Mouse (Mus musculus) spleen, postnatal 36 days (tissue): ENCODE measurements around the gene Pla1a.

Experiments used
- DNase-seq, 2 experiments: peaks; one replicate each; pipeline ENCODE4 v3.0.0; 2022; ENCODE audit warnings: low spot score in 2 of 2, mixed read lengths in 1 of 2

Gene Pla1a

GRCm38 (mm10) chr16:38434295-38434795, 1.4 kb upstream of the Pla1a start:
- no peak for DNase-seq

- DNase-seq = no peak
These were observed 569 bp upstream of the Pla1a start for GRCm38 (mm10) chr16:38433514-38433913.

DNA sequence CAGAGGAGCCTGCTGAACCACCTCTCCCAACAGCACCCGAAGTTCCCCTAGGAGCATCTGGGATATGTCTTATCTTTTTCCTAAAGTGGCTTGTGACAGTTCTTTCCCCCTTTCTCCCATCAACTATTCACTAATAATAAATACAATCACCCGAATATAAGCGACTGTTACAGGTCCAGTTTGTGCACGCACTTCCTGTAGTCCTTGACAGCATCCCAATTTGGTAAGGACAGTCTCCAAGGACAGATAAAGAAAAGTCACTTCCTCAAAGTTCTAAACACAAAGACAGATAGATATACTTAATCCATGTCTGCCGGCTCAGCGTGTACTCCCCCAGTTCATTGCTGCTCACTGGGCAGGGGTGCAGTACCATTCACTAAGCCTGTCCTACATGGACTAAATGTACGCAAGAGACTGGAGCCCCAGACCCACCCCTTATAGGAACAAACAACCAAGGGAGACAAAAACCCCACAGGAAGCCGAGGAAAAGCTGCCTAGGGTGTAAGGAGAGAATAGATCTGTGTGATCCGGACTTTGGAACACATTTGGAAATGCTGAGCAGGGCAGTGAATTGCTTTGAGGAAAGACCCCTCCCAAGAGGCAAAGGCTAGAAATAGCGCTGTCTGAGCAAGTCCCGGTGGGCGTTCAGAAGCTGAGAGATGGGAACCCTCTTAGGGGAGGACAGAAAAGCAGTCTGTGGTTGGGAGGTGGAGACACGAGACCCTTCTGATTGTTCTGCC, 1.3 kb downstream of the Pla1a start:
- no peak for DNase-seq

GRCm38 (mm10) chr16:38425799-38426198, 7.1 kb downstream of the Pla1a start:
- no peak for DNase-seq

DNA sequence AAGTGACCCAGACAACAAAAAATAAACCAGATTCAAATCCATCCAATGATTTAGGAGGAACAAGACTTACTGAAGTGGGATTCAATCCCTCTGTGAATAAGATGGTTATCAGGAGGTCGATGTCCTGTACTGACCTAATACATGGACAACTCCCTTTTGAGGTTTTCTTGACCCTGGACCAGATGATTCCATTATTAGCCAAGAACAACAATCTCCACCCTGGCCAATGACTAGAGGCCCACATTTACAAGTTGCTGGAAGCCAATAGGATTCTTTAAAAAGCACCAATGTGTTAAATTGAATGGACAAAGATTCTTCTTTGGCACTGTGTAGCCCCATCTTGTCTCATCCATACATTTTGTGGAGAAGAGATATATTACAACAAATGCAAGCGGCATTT, 7.6 kb downstream of the Pla1a start:
- no peak for DNase-seq

- no peak for DNase-seq
These were observed 18.0 kb downstream of the Pla1a start for GRCm38 (mm10) chr16:38414953-38415352.

DNA sequence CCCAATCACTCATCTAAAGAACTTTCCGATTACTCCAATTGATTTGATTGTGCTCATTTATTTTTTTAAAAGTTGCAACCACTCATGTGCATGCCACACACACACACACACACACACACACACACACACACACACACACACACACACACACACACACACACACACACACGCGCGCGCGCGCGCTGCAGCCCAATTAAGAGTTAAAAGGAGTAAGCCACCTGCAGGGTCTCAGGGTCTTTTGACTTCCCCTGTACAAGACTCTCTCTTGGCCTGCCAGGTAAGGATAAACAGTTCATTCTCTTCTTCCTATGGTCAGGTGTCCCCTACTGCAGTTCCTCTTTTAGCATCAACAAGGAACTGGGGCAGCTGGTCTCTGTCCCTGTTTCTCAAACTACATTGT, 24.5 kb downstream of the Pla1a start:
- no peak for DNase-seq

DNA sequence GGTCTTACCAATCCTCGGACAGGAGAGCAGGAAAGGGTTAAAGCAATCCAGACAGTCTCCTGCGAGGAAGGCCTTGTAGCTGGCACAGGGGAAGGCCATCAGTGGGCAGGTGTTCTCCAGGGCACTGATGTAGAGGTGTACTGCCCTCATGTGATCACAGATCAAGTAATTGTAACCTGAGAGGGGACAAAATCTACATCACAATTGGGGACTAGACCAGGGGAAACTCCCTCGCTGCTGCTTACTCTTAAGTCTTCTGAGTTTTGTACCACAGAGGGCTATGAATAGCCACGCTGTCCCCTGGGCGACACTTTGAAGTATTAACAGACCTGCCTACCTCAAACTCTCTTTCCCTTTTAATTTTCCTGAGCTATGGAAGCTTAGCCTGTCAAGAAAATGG, 25.4 kb downstream of the Pla1a start:
- peak; percentile 23 to 32 for DNase-seq

GRCm38 (mm10) chr16:38406708-38407107, 26.2 kb downstream of the Pla1a start:
- DNase-seq = peak; percentile 23 to 28

GRCm38 (mm10) chr16:38406293-38406692, 26.7 kb downstream of the Pla1a start:
- no peak for DNase-seq

DNA sequence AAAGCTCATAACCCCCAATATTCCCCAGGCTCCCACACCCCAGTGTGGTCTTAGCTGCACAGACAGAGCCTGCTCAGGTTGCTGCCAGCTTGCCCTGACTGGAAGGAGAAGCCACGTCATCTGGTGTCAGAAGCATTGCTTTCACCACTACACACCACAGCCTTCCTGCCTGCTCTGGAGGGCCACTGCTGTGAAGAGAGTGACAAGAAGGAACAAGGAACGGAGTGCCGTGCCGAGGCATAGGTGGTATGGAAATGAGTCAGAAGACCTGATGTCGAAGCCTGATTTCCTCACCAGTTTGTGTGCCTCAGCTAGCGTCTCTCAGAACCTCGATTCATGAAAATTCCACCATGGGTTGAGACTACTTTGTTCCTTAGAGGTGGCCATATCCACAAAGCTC, 29.3 kb downstream of the Pla1a start:
- DNase-seq = peak; percentile 46 to 54

DNA sequence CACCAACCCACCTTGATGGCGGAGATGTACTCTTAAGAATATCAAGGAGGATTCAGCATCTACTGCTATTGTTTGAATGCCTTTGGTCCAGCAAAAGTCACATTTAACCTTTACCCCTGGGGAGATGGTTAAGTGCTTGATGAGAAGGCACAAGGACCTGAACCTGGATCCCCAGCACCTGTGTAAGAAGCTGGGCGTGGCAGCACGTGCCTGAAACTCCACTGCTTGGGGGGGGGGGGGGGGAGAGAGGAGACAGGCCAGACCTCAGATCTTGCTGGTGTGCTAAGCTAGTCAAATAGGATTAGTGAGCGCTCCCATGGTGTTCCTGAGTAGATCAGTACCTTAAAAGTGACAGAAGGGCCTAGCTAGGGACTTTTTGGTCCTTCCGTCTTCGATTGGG, 31.5 kb downstream of the Pla1a start:
- DNase-seq = no peak

GRCm38 (mm10) chr16:38400311-38400960, 32.5 kb downstream of the Pla1a start:
- no peak for DNase-seq

GRCm38 (mm10) chr16:38399531-38400231, 33.3 kb downstream of the Pla1a start:
- DNase-seq = peak; percentile 72 to 76

DNA sequence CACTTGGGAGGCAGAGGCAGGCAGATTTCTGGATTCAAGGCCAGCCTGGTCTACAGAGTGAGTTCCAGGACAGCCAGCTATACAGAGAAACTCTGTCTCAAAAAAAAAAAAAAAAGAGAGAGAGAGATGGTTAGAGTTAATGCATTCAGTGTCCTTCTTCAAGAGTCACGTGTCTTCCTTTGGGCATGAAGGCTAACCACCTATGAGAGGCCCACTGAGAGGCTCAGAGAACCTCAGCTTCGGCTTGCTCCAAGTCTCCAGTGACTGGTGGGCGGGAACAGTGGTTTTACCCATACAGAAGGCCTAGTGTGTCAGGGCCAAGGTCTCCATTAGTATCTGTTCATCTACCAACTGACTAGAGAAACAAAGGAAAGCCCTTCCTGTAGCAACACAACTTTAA, 33.9 kb downstream of the Pla1a start:
- no peak for DNase-seq

- DNase-seq = no peak
These were observed 34.7 kb downstream of the Pla1a start for GRCm38 (mm10) chr16:38398266-38398665.

DNA sequence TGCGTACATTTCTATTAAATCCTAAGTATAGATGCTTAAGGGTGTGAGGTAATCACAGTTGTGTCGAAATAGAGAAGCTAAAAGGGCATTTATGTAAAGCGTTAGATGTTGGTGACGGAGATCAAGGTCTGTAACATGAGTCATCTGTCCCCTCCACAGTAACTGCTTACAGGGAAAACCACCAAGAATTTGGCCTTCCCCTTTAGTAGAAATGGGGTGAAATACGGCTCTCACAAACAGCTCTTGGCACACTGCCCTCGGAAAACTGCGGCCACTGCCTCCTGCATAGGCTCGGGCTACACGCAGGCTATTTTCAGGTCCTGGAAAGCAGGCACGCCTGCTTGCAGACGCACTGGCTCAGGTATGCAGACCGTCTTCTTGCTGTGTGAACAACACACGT, 36.8 kb downstream of the Pla1a start:
- peak in 1 of 2 experiments; percentile 39 for DNase-seq

DNA sequence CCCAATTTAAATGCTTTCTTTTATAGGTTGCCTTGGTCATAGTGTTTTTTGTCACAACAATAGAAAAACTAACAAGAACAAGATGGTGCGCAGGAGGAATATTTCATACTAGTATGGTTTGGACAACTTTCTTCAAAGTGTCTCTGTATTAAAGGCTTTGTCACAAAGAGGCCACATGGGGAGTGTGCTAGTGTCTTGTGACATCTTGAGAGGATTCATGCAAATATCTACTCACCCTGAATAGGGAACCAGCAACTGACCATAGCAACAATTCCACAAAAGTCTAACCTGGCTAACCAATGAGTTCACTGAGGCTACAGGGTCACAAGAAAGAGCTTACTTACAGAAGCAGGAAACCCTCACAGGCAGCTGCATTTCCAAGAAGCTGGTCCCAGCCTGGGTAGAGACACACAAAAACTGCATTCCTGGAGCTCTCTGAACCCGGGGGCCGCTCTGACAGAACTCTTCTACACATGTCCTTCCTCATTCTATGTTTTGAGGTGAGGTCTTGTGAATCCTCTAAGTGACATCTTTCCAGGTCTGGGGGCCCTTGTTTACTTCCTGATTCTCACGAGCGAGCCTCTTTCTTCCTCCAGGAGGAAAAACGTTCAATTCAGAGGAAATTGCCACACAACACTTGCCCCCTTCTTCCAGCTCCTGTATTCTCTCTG, 37.8 kb downstream of the Pla1a start:
- DNase-seq = no peak

DNA sequence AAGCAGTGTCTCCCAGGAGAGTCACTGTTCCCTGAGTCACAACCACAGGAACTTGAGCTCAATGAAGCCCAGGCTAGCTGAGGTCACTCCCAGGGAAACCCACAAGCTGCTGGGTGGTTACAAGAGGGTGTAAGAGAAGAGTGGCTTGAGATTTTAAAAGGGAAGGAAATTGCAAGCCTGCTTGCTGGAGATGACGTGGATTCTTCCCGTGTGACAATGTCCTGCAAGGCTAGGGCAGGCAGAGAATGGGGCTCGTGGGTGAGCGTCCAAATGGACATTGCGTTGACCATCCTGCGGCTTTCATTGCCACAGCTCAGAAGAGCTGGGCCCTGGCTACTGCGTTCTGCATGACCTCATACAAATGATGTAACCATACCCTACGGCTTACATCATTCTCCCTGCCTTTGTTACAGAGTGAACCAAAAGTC, 38.7 kb downstream of the Pla1a start:
- no peak for DNase-seq

DNA sequence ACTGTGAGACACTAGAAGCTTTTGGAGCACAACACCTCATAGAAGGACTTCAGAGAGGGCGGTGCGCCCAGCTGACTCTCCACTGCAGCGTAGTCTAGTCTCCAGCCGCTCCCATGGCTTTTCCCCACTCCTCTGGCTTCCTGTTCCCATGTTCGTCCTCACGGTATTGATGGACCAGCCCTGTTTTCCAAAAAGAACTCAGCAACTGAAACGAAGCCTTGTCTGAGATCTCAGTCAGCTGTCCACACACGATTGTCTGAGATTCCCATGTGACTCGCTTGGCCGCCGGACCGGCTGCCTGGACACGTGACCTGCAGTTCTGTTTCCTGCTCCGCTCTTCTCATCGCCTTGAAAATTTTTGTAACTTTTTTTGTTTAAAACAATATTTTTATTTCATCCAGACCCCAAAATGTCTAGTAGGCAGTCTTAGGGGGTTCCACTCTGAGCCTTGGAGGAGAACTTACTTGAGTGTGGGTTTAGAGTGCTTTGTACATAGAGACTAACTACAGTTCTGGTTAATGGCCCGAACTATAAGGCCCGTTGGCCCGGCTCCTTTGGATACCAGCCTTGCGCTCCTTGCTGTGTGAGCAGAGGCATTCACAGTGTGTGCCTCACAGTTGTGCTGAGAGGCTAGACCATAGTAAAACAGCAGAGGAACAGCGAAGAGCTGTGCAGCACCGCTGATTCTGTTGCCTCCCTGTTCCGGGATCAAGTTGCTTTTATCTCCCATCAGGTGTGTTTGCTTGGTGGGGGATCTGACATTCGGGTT, 40.6 kb downstream of the Pla1a start:
- DNase-seq = no peak

- no peak for DNase-seq
These were observed 42.6 kb downstream of the Pla1a start for GRCm38 (mm10) chr16:38390322-38390721.
